Mouse (Mus musculus) lung, postnatal 0 days (tissue): ENCODE results near the gene Styxl1. TPM values are rescaled to one million over a fixed set of nuclear protein-coding genes. Genes with fewer than 3 reads are reported as not detected.

Source experiments
- ATAC-seq: fragments of 200-750 bp; cut with Nextera tagmentation; 2 replicates; pipeline ENCODE4 v1.8.0; 2017; ENCODE audit warnings: moderate library complexity
- DNase-seq: peaks from one replicate; pipeline ENCODE4 v3.0.0-alpha.2; 2016; ENCODE audit warnings: low spot score
- H3K27ac ChIP-seq: fragments of 300-500 bp; sonication (generic); 2 replicates; pipeline ENCODE4 v1.5.1; 2014; ENCODE audit warnings: antibody characterized with exemption, mild to moderate bottlenecking, low read length, mixed read lengths
- H3K27me3 ChIP-seq: fragments of 300-500 bp; sonication (generic); replicated peaks from 2 replicates; pipeline ENCODE4 v1.6.1; 2014; ENCODE audit warnings: low read length, mixed read lengths; ENCODE audit not compliant: insufficient read depth
- H3K36me3 ChIP-seq: fragments of 300-500 bp; sonication (generic); 2 replicates; pipeline ENCODE4 v1.6.1; 2014; ENCODE audit warnings: low read length, mixed read lengths; ENCODE audit not compliant: insufficient read depth
- H3K4me1 ChIP-seq: fragments of 300-500 bp; sonication (generic); 2 replicates; pipeline ENCODE4 v1.6.1; 2014; ENCODE audit warnings: antibody characterized with exemption, low read depth, low read length, mixed read lengths; ENCODE audit not compliant: insufficient read depth
- H3K4me2 ChIP-seq: fragments of 300-500 bp; sonication (generic); replicated peaks from 2 replicates; pipeline ENCODE4 v1.6.1; 2014; ENCODE audit warnings: low read depth, mild to moderate bottlenecking, low read length, moderate library complexity, mixed read lengths
- H3K4me3 ChIP-seq: fragments of 300-500 bp; sonication (generic); 2 replicates; pipeline ENCODE4 v1.5.1; 2014; ENCODE audit warnings: low read depth, low read length
- H3K9ac ChIP-seq: fragments of 300-500 bp; sonication (generic); replicated peaks from 2 replicates; pipeline ENCODE4 v1.6.1; 2014; ENCODE audit warnings: low read depth, mild to moderate bottlenecking
- H3K9me3 ChIP-seq: fragments of 300-500 bp; sonication (generic); 2 replicates; pipeline ENCODE4 v1.6.1; 2016; ENCODE audit warnings: low read length, mixed read lengths
- CTCF ChIP-seq: IDR thresholded peaks from 2 replicates; pipeline ENCODE4 v1.5.1; 2016; ENCODE audit warnings: antibody characterized with exemption, mild to moderate bottlenecking
- EP300 ChIP-seq: IDR thresholded peaks from 2 replicates; pipeline ENCODE4 v1.6.1; 2016; ENCODE audit warnings: antibody characterized with exemption, mild to moderate bottlenecking, control low read depth
- WGBS: fragments of 180-500 bp; shearing (Covaris S2); extraction: QIAGEN DNeasy Blood & Tissue Kit; methylation state at CpG from one replicate; pipeline ENCODE4 v1.1.7; 2014; 5-methylcytosine and 5-hydroxymethylcytosine counted together
- polyA plus RNA-seq: library from polyadenylated mRNA; unstranded; fragments of >200 nt; fragmentation: Nextera tagmentation; extraction: Ambion mirVana; gene quantifications from 2 replicates; pipeline ENCODE4 v1.2.1, GENCODE M21; 2015

Gene Styxl1
- 1.7 TPM in 2 replicates for polyA plus RNA-seq

GRCm38 (mm10) chr5:135777796-135778470 is at the start of gene Styxl1:
Gene Styxl1 (minus strand): TSS chr5:135778385.
- DNase-seq (peak; percentile 54), ATAC-seq (peak; percentile 13)
- TF ChIP-seq CTCF: no peak
- no peak for TF ChIP-seq EP300
- no peaks in the 10 kb centered on the region for H3K27me3 ChIP-seq
- H3K9ac ChIP-seq: peak within 1 kb of the TSS; percentile 77
- WGBS: 2% methylated on average over 42 of the region's 45 CpGs
- H3K36me3 ChIP-seq: peaks cover 4% of the 10 kb centered on the region; the same call in 1 of the 2 replicates
- H3K27ac ChIP-seq: peak within 1 kb of the TSS; percentile 90
- peak within 1 kb of the TSS; percentile 53 for H3K4me3 ChIP-seq
- peak within 1 kb of the TSS; percentile 91 for H3K4me2 ChIP-seq
- H3K9me3 ChIP-seq: no peaks in the 10 kb centered on the region
- H3K4me1 ChIP-seq: 0 out of 2 replicates have a peak, but pooled peaks cover 3% of the 10 kb centered on the region

GRCm38 (mm10) chr5:135826225-135826624 is 48.0 kb upstream of the Styxl1 start:
- H3K4me3 ChIP-seq: no peak overlapping the region
- H3K27me3 ChIP-seq: no peaks in the 10 kb centered on the region
- no peaks in the 10 kb centered on the region for H3K9me3 ChIP-seq
- DNase-seq (no peak), ATAC-seq (no peak)
- H3K9ac ChIP-seq: no peak overlapping the region
- no peak overlapping the region for H3K4me2 ChIP-seq
- TF ChIP-seq EP300 (no peak), CTCF (no peak)
- H3K27ac ChIP-seq: no peak overlapping the region
- no peaks in the 10 kb centered on the region for H3K36me3 ChIP-seq
- H3K4me1 ChIP-seq: no peaks in the 10 kb centered on the region
- WGBS: 37% methylated on average over 6 of the region's 6 CpGs

- Histone ChIP-seq H3K4me1 (no peaks in the 10 kb centered on the region), H3K4me3 (no peak overlapping the region), H3K9ac (no peak overlapping the region), H3K27ac (no peak overlapping the region), H3K4me2 (no peak overlapping the region), H3K9me3 (no peaks in the 10 kb centered on the region), H3K27me3 (no peaks in the 10 kb centered on the region), H3K36me3 (no peaks in the 10 kb centered on the region)
- TF ChIP-seq EP300: no peak
- no peak for TF ChIP-seq CTCF
- 52% methylated on average over 3 of the region's 3 CpGs for WGBS
- DNase-seq: no peak
- no peak for ATAC-seq
These were observed 46.3 kb upstream of the Styxl1 start for GRCm38 (mm10) chr5:135824517-135824916.

GRCm38 (mm10) chr5:135822316-135822944 is 44.2 kb upstream of the Styxl1 start:
- H3K36me3 ChIP-seq: no peaks in the 10 kb centered on the region
- 31% methylated on average over 7 of the region's 7 CpGs for WGBS
- no peak overlapping the region for H3K4me3 ChIP-seq
- H3K27ac ChIP-seq: no peak overlapping the region
- H3K9ac ChIP-seq: no peak overlapping the region
- H3K4me2 ChIP-seq: no peak overlapping the region
- ATAC-seq (no peak), DNase-seq (no peak)
- H3K9me3 ChIP-seq: no peaks in the 10 kb centered on the region
- no peaks in the 10 kb centered on the region for H3K4me1 ChIP-seq
- no peak for TF ChIP-seq CTCF
- no peak for TF ChIP-seq EP300
- H3K27me3 ChIP-seq: no peaks in the 10 kb centered on the region

GRCm38 (mm10) chr5:135818491-135818890 is 40.3 kb upstream of the Styxl1 start:
- H3K4me2 ChIP-seq: no peak overlapping the region
- no peaks in the 10 kb centered on the region for H3K4me1 ChIP-seq
- H3K36me3 ChIP-seq: no peaks in the 10 kb centered on the region
- no peak overlapping the region for H3K27ac ChIP-seq
- H3K9ac ChIP-seq: no peak overlapping the region
- no peaks in the 10 kb centered on the region for H3K9me3 ChIP-seq
- no peak for TF ChIP-seq CTCF
- TF ChIP-seq EP300: no peak
- WGBS: 23% methylated on average over 7 of the region's 7 CpGs
- H3K27me3 ChIP-seq: no peaks in the 10 kb centered on the region
- DNase-seq: no peak
- ATAC-seq: no peak
- H3K4me3 ChIP-seq: no peak overlapping the region

DNA sequence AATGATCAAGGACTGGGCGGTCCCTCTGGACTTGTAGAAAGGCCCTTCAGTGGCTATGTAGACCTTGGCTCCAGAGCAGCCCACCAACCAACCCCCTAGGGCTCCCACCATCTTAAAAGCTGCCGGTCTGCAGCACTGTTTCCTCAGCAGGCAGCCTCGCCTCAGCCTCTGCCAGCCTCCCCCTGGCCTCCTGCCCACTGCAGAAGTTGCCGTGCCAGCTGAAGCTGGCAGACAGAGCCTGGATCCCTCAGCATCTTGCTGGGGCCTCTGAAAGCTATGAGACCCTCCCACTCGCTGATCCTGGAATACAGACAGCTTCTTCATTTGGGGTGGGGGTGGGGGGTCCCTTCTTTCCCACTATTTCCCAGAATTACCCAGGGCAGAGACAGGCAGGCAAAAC is 34.8 kb upstream of the Styxl1 start:
- no peaks in the 10 kb centered on the region for H3K9me3 ChIP-seq
- no peak for DNase-seq
- H3K9ac ChIP-seq: no peak overlapping the region
- H3K4me1 ChIP-seq: no peaks in the 10 kb centered on the region
- TF ChIP-seq CTCF: no peak
- TF ChIP-seq EP300: no peak
- no peak for ATAC-seq
- no peak overlapping the region for H3K27ac ChIP-seq
- no peak overlapping the region for H3K4me2 ChIP-seq
- H3K4me3 ChIP-seq: no peak overlapping the region
- WGBS: 62% methylated on average over 5 of the region's 5 CpGs
- no peaks in the 10 kb centered on the region for H3K36me3 ChIP-seq
- no peaks in the 10 kb centered on the region for H3K27me3 ChIP-seq
